Comparison of ENCODE assay signal across 11 mouse cellular contexts in the genomic region with DNA sequence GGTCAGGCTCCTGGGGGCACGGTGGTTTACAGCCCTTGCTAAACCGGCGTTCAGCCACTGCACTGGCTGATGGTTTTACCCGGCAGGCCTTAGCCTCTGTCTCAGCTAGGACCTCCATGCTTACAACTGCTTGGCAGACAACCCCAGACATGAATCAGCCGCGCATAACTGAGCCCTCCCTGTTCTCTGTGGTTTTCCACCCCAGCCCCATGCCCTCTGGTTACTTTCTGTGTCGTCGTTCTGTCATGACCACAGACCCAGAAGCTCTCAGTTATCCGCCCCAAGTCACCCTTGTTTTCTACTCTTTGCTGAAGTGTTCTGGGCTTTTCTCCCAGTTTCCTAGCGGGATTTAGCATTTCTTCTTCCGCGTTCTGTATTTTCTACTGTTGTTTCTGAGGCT. TPM values are rescaled to one million over a fixed set of nuclear protein-coding genes. Genes with fewer than 3 reads are reported as not detected.
DNase-seq lines count a peak whose midpoint lies in the region; ATAC-seq lines count a peak whose summit lies in the region.
"Had no signal": no experiment of that assay in that cellular context is flagged by ENCODE, and none has a peak within 500 bp of the region (broad histone marks: within the 10 kb centered on the region; RNA-seq: fewer than 3 reads in every experiment).

No protein-coding gene starts in this region.

- H3K9me3 ChIP-seq in heart, embryonic 16.5 days (replicated peaks; ENCODE audit: control insufficient read depth, low read length) = no peaks in the 10 kb centered on the region
- H3K9me3 ChIP-seq in intestine, embryonic 16.5 days (ENCODE audit: control insufficient read depth, low read length) = no peaks in the 10 kb centered on the region
- H3K9me3 ChIP-seq: neural tube, embryonic 12.5 days had no signal

- 0 out of 2 replicates have a peak, but pooled peaks have one; percentile 17 for ATAC-seq in heart, embryonic 16.5 days (replicated peaks; ENCODE audit: extremely low read depth, insufficient read depth, low FRiP score)
- no peak for ATAC-seq in intestine, embryonic 16.5 days
- no peak for ATAC-seq in erythroblast, adult 5-6 weeks (replicated peaks; ENCODE audit: low FRiP score, poor library complexity, severe bottlenecking)
- ATAC-seq: liver, postnatal 0 days had no signal

- no peak overlapping the region for H3K9ac ChIP-seq in heart, embryonic 16.5 days (ENCODE audit: low read length)
- H3K9ac ChIP-seq in intestine, embryonic 16.5 days (ENCODE audit: low read depth, low read length) = no peak overlapping the region
- H3K9ac ChIP-seq: liver, postnatal 0 days; neural tube, embryonic 12.5 days had no signal

- H3K4me1 ChIP-seq in heart, embryonic 16.5 days (ENCODE audit: control insufficient read depth, insufficient read depth, low read length) = peaks cover 4% of the 10 kb centered on the region
- peaks cover 15% of the 10 kb centered on the region for H3K4me1 ChIP-seq in intestine, embryonic 16.5 days (ENCODE audit: control insufficient read depth, insufficient read depth, low read length)
- H3K4me1 ChIP-seq: neural tube, embryonic 12.5 days had no signal

- H3K27ac ChIP-seq in heart, embryonic 16.5 days (ENCODE audit: low read length) = peak overlapping the region; percentile 43; the same call in 1 of the 2 replicates
- 0 out of 2 replicates have a peak overlapping the region, but pooled peaks have one; percentile 24 for H3K27ac ChIP-seq in intestine, embryonic 16.5 days (ENCODE audit: low read length)
- H3K27ac ChIP-seq: neural tube, embryonic 12.5 days had no signal

- DNase-seq in heart, postnatal 4 days = no peak
- DNase-seq in 3134 (ENCODE audit: extremely low read depth, insufficient read length, low spot score) = peak; percentile 74
- peak; percentile 87 for DNase-seq in Muller cell, postnatal 12 days (ENCODE audit: inconsistent ontology term)
- no peak for DNase-seq in right cerebral cortex, postnatal 10 days (ENCODE audit: low spot score in 2 of 2)
- DNase-seq in thymus, postnatal 14 days = no peak
- DNase-seq: cerebellum, adult 9-10 months; liver, postnatal 0 days had no signal

- no peaks in the 10 kb centered on the region for H3K27me3 ChIP-seq in heart, embryonic 16.5 days (ENCODE audit: control insufficient read depth, insufficient read depth, low read length)
- no peaks in the 10 kb centered on the region for H3K27me3 ChIP-seq in intestine, embryonic 16.5 days (replicated peaks; ENCODE audit: control insufficient read depth, insufficient read depth, low read length)
- H3K27me3 ChIP-seq: neural tube, embryonic 12.5 days had no signal

- no peak overlapping the region for H3K4me3 ChIP-seq in heart, embryonic 16.5 days (ENCODE audit: low read length)
- H3K4me3 ChIP-seq in intestine, embryonic 16.5 days (ENCODE audit: low read length) = no peak overlapping the region
- H3K4me3 ChIP-seq: neural tube, embryonic 12.5 days had no signal

- WGBS in heart, embryonic 16.5 days = 51% methylated on average over 12 of the region's 12 CpGs
- WGBS in intestine, embryonic 16.5 days = 47% methylated on average over 12 of the region's 12 CpGs

- no peaks in the 10 kb centered on the region for H3K36me3 ChIP-seq in heart, embryonic 16.5 days (ENCODE audit: control insufficient read depth, insufficient read depth)
- no peaks in the 10 kb centered on the region for H3K36me3 ChIP-seq in intestine, embryonic 16.5 days (ENCODE audit: control insufficient read depth, insufficient read depth, low read length)
- H3K36me3 ChIP-seq: neural tube, embryonic 12.5 days had no signal

- no peak overlapping the region for H3K4me2 ChIP-seq in heart, embryonic 16.5 days (ENCODE audit: low read depth, low read length)
- no peak overlapping the region for H3K4me2 ChIP-seq in intestine, embryonic 16.5 days (ENCODE audit: low read depth, low read length)
- H3K4me2 ChIP-seq: neural tube, embryonic 12.5 days had no signal

RNA-seq across cellular contexts. Expression of gene Igfbp7, which starts 40.2 kb away (rescaled TPM):
- 68.4 and 72.0 TPM in 2 replicates for polyA plus RNA-seq in heart, embryonic 16.5 days (2015; fragmentation: Nextera tagmentation; extraction: Ambion mirVana)
- total RNA-seq in heart, postnatal 4 days (2021) = 100 to 1,000 TPM; 210 to 250 TPM
- polyA plus RNA-seq in intestine, embryonic 16.5 days (2015; fragmentation: Nextera tagmentation; extraction: Ambion mirVana) = 85.2 and 109 TPM in 2 replicates
- 0.84 TPM in 1 of 2 replicates, not detected in the other for total RNA-seq in erythroblast, adult 5-6 weeks (2015; ENCODE audit: low replicate concordance)
- 0.70 and 0.77 TPM in 2 replicates for total RNA-seq in erythroblast, adult 5-6 weeks (2017; ENCODE audit: low replicate concordance)

RNA-seq across cellular contexts. Expression of gene Polr2b, which starts 57.7 kb away (rescaled TPM):
- polyA plus RNA-seq in heart, embryonic 16.5 days (2015; fragmentation: Nextera tagmentation; extraction: Ambion mirVana) = 39.0 and 40.4 TPM in 2 replicates
- total RNA-seq in heart, postnatal 4 days (2021) = 10 to 100 TPM; 35.3 to 37.2 TPM
- polyA plus RNA-seq in intestine, embryonic 16.5 days (2015; fragmentation: Nextera tagmentation; extraction: Ambion mirVana) = 43.4 and 44.0 TPM in 2 replicates
- 34.6 and 38.0 TPM in 2 replicates for total RNA-seq in erythroblast, adult 5-6 weeks (2015; ENCODE audit: low replicate concordance)
- total RNA-seq in erythroblast, adult 5-6 weeks (2017; ENCODE audit: low replicate concordance) = 38.7 and 69.1 TPM in 2 replicates

RNA-seq across cellular contexts. Expression of gene Noa1, which starts 57.8 kb away (rescaled TPM):
- 22.5 and 23.7 TPM in 2 replicates for polyA plus RNA-seq in heart, embryonic 16.5 days (2015; fragmentation: Nextera tagmentation; extraction: Ambion mirVana)
- 10 to 100 TPM; 14.3 to 14.7 TPM for total RNA-seq in heart, postnatal 4 days (2021)
- polyA plus RNA-seq in intestine, embryonic 16.5 days (2015; fragmentation: Nextera tagmentation; extraction: Ambion mirVana) = 30.9 and 32.6 TPM in 2 replicates
- total RNA-seq in erythroblast, adult 5-6 weeks (2015; ENCODE audit: low replicate concordance) = 4.4 and 32.6 TPM in 2 replicates
- 2.4 and 6.6 TPM in 2 replicates for total RNA-seq in erythroblast, adult 5-6 weeks (2017; ENCODE audit: low replicate concordance)

Comparison
In these comparisons a context has a peak if more than half of its experiments do, and no peak if none do; other contexts are left out.
1. DNase-seq: peak in 3134 (single experiment) and Muller cell, postnatal 12 days (single experiment); none in heart, postnatal 4 days (single experiment), right cerebral cortex, postnatal 10 days (0 of 2) and thymus, postnatal 14 days (single experiment).
2. RNA of gene Igfbp7, which starts 40.2 kb away (total RNA-seq): 210 to 250 TPM in heart, postnatal 4 days; 0.70 to 0.84 TPM in erythroblast, adult 5-6 weeks; every median in the first group is over 100 times any median in the second.